Mouse (Mus musculus) v-Abl transformed pro-B cells (cell line): ENCODE results near the gene Madd.

ENCODE experiments used
- in situ Hi-C, 2 experiments: fragments of 400-800 bp; cut with MboI; formaldehyde crosslinking; loops; one replicate each; pipeline ENCODE4 v1.15.1; 2025; ENCODE audit not compliant: unreplicated experiment in 2 of 2

Madd gene

GRCm38 (mm10) chr2:91183711-91184405 lies at the start of gene Madd:
Madd (minus strand) TSS chr2:91183837.
- in situ Hi-C loops = no loop called here

- in situ Hi-C loops = no loop called here
Measured at GRCm38 (mm10) chr2:91229735-91230134, 46.1 kb upstream of the Madd start.

- in situ Hi-C loops = no loop called here
Measured at GRCm38 (mm10) chr2:91223614-91224013, 40.0 kb upstream of the Madd start.

GRCm38 (mm10) chr2:91220501-91220900 lies 36.9 kb upstream of the Madd start:
- in situ Hi-C loops = no loop called here

- in situ Hi-C loops = no loop called here
Measured at GRCm38 (mm10) chr2:91217032-91217431, 33.4 kb upstream of the Madd start.

- in situ Hi-C loops = no loop called here
Measured at GRCm38 (mm10) chr2:91213311-91213710, 29.7 kb upstream of the Madd start.

GRCm38 (mm10) chr2:91206254-91206775 lies 22.7 kb upstream of the Madd start:
- in situ Hi-C loops = no loop called here

GRCm38 (mm10) chr2:91202972-91203656 lies 19.5 kb upstream of the Madd start:
- in situ Hi-C loops = no loop called here

- in situ Hi-C loops = no loop called here
Measured at GRCm38 (mm10) chr2:91202222-91202971, 18.8 kb upstream of the Madd start, which contains the start of the genes Nr1h3 and Acp2. Nr1h3 (minus strand) TSS chr2:91202834. Acp2 (plus strand) TSS chr2:91202885.

GRCm38 (mm10) chr2:91198888-91199287 lies 15.3 kb upstream of the Madd start:
- in situ Hi-C loops = loop anchor here in 1 of 2 experiments (5.0 to 10.0 kb wide), 2 partner anchors 87 to 334 kb away; no protein-coding TSS in a partner anchor

- in situ Hi-C loops = loop anchor here in 1 of 2 experiments (5.0 to 10.0 kb wide), 2 partner anchors 84 to 332 kb away; no protein-coding TSS in a partner anchor
Measured at GRCm38 (mm10) chr2:91196577-91197001, 13.0 kb upstream of the Madd start.

GRCm38 (mm10) chr2:91194624-91195332 lies 11.1 kb upstream of the Madd start:
- in situ Hi-C loops = loop anchor here (5.0 to 10.0 kb wide), 3 partner anchors 82 to 330 kb away; no protein-coding TSS in a partner anchor

GRCm38 (mm10) chr2:91190501-91190900 lies 6.9 kb upstream of the Madd start:
- in situ Hi-C loops = loop anchor here (5.0 to 10.0 kb wide), 3 partner anchors 78 to 326 kb away; no protein-coding TSS in a partner anchor

GRCm38 (mm10) chr2:91187431-91187830 lies 3.8 kb upstream of the Madd start:
- in situ Hi-C loops = no loop called here

- in situ Hi-C loops = no loop called here
Measured at GRCm38 (mm10) chr2:91186208-91186607, 2.6 kb upstream of the Madd start.

GRCm38 (mm10) chr2:91183148-91183513 lies 506 bp downstream of the Madd start:
- in situ Hi-C loops = no loop called here

GRCm38 (mm10) chr2:91182405-91183147 lies 1.1 kb downstream of the Madd start:
- in situ Hi-C loops = no loop called here

- in situ Hi-C loops = no loop called here
Measured at GRCm38 (mm10) chr2:91182016-91182404, 1.6 kb downstream of the Madd start.

GRCm38 (mm10) chr2:91180706-91181105 lies 2.9 kb downstream of the Madd start:
- in situ Hi-C loops = no loop called here
